Mouse (Mus musculus) C2C12 (cell line): Measurements from ENCODE around the gene Scgb2b11.
"Not testable (repeated sequence)": the region's sequence is repeated elsewhere in the genome, so short reads cannot be mapped to it uniquely, and the experiment has no call there.

Experiments
- CTCF ChIP-seq: IDR thresholded peaks from one replicate; pipeline ENCODE4 v1.5.1; 2011; ENCODE audit not compliant: control insufficient read depth, insufficient read depth, insufficient read length
- MAX ChIP-seq: IDR thresholded peaks from one replicate; pipeline ENCODE4 v1.6.1; 2011; ENCODE audit warnings: mild to moderate bottlenecking, control low read depth

GRCm38 (mm10) chr7:32211045-32211444, at the start of gene Scgb2b11:
- TF ChIP-seq CTCF, MAX: not testable (repeated sequence)
